Mouse (Mus musculus) cerebellum, adult 2 months (tissue): Measurements from ENCODE around the gene Serinc2.

ENCODE experiments used
- CTCF ChIP-seq: fragments of 200-500 bp; IDR thresholded peaks from 2 replicates; pipeline ENCODE4 v1.5.1; 2011; ENCODE audit warnings: low read depth, mild to moderate bottlenecking, control low read depth, low read length, moderate library complexity, borderline replicate concordance; ENCODE audit not compliant: insufficient read depth
- POLR2A ChIP-seq: fragments of 200-500 bp; IDR thresholded peaks from 2 replicates; pipeline ENCODE4 v1.6.1; 2011; ENCODE audit warnings: low read length, control low read depth, borderline replicate concordance; ENCODE audit not compliant: insufficient read depth

- TF ChIP-seq POLR2A (no peak), CTCF (no peak)
Observed at GRCm38 (mm10) chr4:130323165-130323564, 44.2 kb upstream of the Serinc2 start.
